Mouse (Mus musculus) hindbrain, embryonic 14.5 days (tissue): Measurements from ENCODE around the gene Dnah17. TPM values are rescaled to one million over a fixed set of nuclear protein-coding genes. Genes with fewer than 3 reads are reported as not detected.

Source experiments
- ATAC-seq: fragments of 200-750 bp; cut with Nextera tagmentation; 2 replicates; pipeline ENCODE4 v1.8.0; 2017; ENCODE audit warnings: moderate number of reproducible peaks, mild to moderate bottlenecking, moderate TSS enrichment, moderate library complexity; ENCODE audit not compliant: low FRiP score
- DNase-seq: peaks from one replicate; pipeline ENCODE4 v3.0.0-alpha.2; 2015; ENCODE audit warnings: low spot score
- H3K27ac ChIP-seq: fragments of 300-500 bp; sonication (generic); 2 replicates; pipeline ENCODE4 v1.5.1; 2014; ENCODE audit warnings: mild to moderate bottlenecking, moderate library complexity
- H3K27me3 ChIP-seq: fragments of 300-500 bp; sonication (generic); 2 replicates; pipeline ENCODE4 v1.6.1; 2014; ENCODE audit warnings: mild to moderate bottlenecking, low read length, mixed read lengths; ENCODE audit not compliant: control insufficient read depth, insufficient read depth
- H3K36me3 ChIP-seq: fragments of 300-500 bp; sonication (generic); replicated peaks from 2 replicates; pipeline ENCODE4 v1.6.1; 2014; ENCODE audit not compliant: control insufficient read depth, insufficient read depth
- H3K4me1 ChIP-seq: fragments of 300-500 bp; sonication (generic); replicated peaks from 2 replicates; pipeline ENCODE4 v1.6.1; 2014; ENCODE audit warnings: antibody characterized with exemption, low read length, mixed read lengths; ENCODE audit not compliant: control insufficient read depth, insufficient read depth
- H3K4me2 ChIP-seq: fragments of 300-500 bp; sonication (generic); replicated peaks from 2 replicates; pipeline ENCODE4 v1.6.1; 2014; ENCODE audit warnings: mild to moderate bottlenecking, moderate library complexity
- H3K4me3 ChIP-seq: fragments of 300-500 bp; sonication (generic); replicated peaks from 2 replicates; pipeline ENCODE4 v1.5.1; 2014; ENCODE audit warnings: mild to moderate bottlenecking, low read length
- H3K9ac ChIP-seq: fragments of 300-500 bp; sonication (generic); 2 replicates; pipeline ENCODE4 v1.6.1; 2014
- H3K9me3 ChIP-seq: fragments of 300-500 bp; sonication (generic); 2 replicates; pipeline ENCODE4 v1.6.1; 2016; ENCODE audit warnings: low read length; ENCODE audit not compliant: control insufficient read depth
- WGBS: fragments of 180-500 bp; shearing (Covaris S2); extraction: QIAGEN DNeasy Blood & Tissue Kit; methylation state at CpG from one replicate; pipeline ENCODE4 v1.1.7; 2014; 5-methylcytosine and 5-hydroxymethylcytosine counted together
- polyA plus RNA-seq: library from polyadenylated mRNA; unstranded; fragments of >200 nt; fragmentation: Nextera tagmentation; extraction: Ambion mirVana; gene quantifications from 2 replicates; pipeline ENCODE4 v1.2.1, GENCODE M21; 2014

Dnah17 gene
- polyA plus RNA-seq, 1 experiment from 2014 or later, result 0.15 TPM

- no peak overlapping the region for H3K4me3 ChIP-seq
- ATAC-seq (no peak), DNase-seq (no peak)
- H3K4me2 ChIP-seq, result no peak overlapping the region
- no peaks in the 10 kb centered on the region for H3K27me3 ChIP-seq
- H3K27ac ChIP-seq, result no peak overlapping the region
- no peaks in the 10 kb centered on the region for H3K9me3 ChIP-seq
- 87% methylated on average over 2 of the region's 2 CpGs for WGBS
- H3K4me1 ChIP-seq, result no peaks in the 10 kb centered on the region
- H3K9ac ChIP-seq, result no peak overlapping the region
- peaks cover 32% of the 10 kb centered on the region for H3K36me3 ChIP-seq
Measured at GRCm38 (mm10) chr11:118024111-118024510, 106.3 kb downstream of the Dnah17 start.

GRCm38 (mm10) chr11:118023475-118023874, 107.0 kb downstream of the Dnah17 start:
- H3K4me2 ChIP-seq, result no peak overlapping the region
- 92% methylated on average over 7 of the region's 7 CpGs for WGBS
- no peak overlapping the region for H3K9ac ChIP-seq
- H3K4me1 ChIP-seq, result no peaks in the 10 kb centered on the region
- no peak overlapping the region for H3K4me3 ChIP-seq
- no peak overlapping the region for H3K27ac ChIP-seq
- DNase-seq (no peak), ATAC-seq (no peak)
- no peaks in the 10 kb centered on the region for H3K27me3 ChIP-seq
- peaks cover 33% of the 10 kb centered on the region for H3K36me3 ChIP-seq
- no peaks in the 10 kb centered on the region for H3K9me3 ChIP-seq

GRCm38 (mm10) chr11:118021806-118022205, 108.6 kb downstream of the Dnah17 start:
- WGBS, result 53% methylated on average over 1 of the region's 1 CpGs
- Histone ChIP-seq H3K9ac (no peak overlapping the region), H3K9me3 (no peaks in the 10 kb centered on the region), H3K36me3 (peaks cover 41% of the 10 kb centered on the region), H3K27me3 (no peaks in the 10 kb centered on the region), H3K27ac (no peak overlapping the region), H3K4me1 (no peaks in the 10 kb centered on the region), H3K4me2 (no peak overlapping the region), H3K4me3 (no peak overlapping the region)
- no peak for ATAC-seq
- DNase-seq, result peak; percentile 75

- Histone ChIP-seq H3K36me3 (peaks cover 27% of the 10 kb centered on the region), H3K9ac (no peak overlapping the region), H3K27ac (no peak overlapping the region), H3K27me3 (no peaks in the 10 kb centered on the region), H3K4me1 (no peaks in the 10 kb centered on the region), H3K4me2 (no peak overlapping the region), H3K9me3 (no peaks in the 10 kb centered on the region), H3K4me3 (no peak overlapping the region)
- ATAC-seq, result no peak
- WGBS, result 94% methylated on average over 4 of the region's 4 CpGs
- DNase-seq, result no peak
Measured at GRCm38 (mm10) chr11:118018328-118018727, 112.1 kb downstream of the Dnah17 start.

GRCm38 (mm10) chr11:118015381-118016145, 114.9 kb downstream of the Dnah17 start:
- ATAC-seq (no peak), DNase-seq (no peak)
- Histone ChIP-seq H3K4me3 (no peak overlapping the region), H3K36me3 (peaks cover 21% of the 10 kb centered on the region), H3K4me1 (no peaks in the 10 kb centered on the region), H3K9me3 (no peaks in the 10 kb centered on the region), H3K27ac (no peak overlapping the region), H3K9ac (no peak overlapping the region), H3K4me2 (no peak overlapping the region), H3K27me3 (no peaks in the 10 kb centered on the region)
- 94% methylated on average over 8 of the region's 8 CpGs for WGBS

- Histone ChIP-seq H3K4me2 (no peak overlapping the region), H3K4me1 (peaks cover 5% of the 10 kb centered on the region; the same call in 1 of the 2 replicates), H3K27ac (no peak overlapping the region), H3K4me3 (no peak overlapping the region), H3K27me3 (no peaks in the 10 kb centered on the region), H3K36me3 (peaks cover 20% of the 10 kb centered on the region), H3K9ac (no peak overlapping the region), H3K9me3 (no peaks in the 10 kb centered on the region)
- 86% methylated on average over 12 of the region's 12 CpGs for WGBS
- ATAC-seq (no peak), DNase-seq (no peak)
Measured at GRCm38 (mm10) chr11:118014391-118014995, 115.9 kb downstream of the Dnah17 start.

- no peak for ATAC-seq
- DNase-seq, result no peak
- 73% methylated on average over 2 of the region's 2 CpGs for WGBS
- no peak overlapping the region for H3K9ac ChIP-seq
- no peaks in the 10 kb centered on the region for H3K27me3 ChIP-seq
- H3K4me1 ChIP-seq, result peaks cover 12% of the 10 kb centered on the region
- H3K4me2 ChIP-seq, result no peak overlapping the region
- peaks cover 14% of the 10 kb centered on the region for H3K36me3 ChIP-seq
- no peak overlapping the region for H3K4me3 ChIP-seq
- no peaks in the 10 kb centered on the region for H3K9me3 ChIP-seq
- H3K27ac ChIP-seq, result no peak overlapping the region
Measured at GRCm38 (mm10) chr11:118013339-118013738, 117.1 kb downstream of the Dnah17 start.

- Histone ChIP-seq H3K4me3 (no peak overlapping the region), H3K27ac (no peak overlapping the region), H3K9me3 (no peaks in the 10 kb centered on the region), H3K27me3 (no peaks in the 10 kb centered on the region), H3K9ac (no peak overlapping the region), H3K4me1 (peaks cover 12% of the 10 kb centered on the region), H3K36me3 (peaks cover 12% of the 10 kb centered on the region), H3K4me2 (no peak overlapping the region)
- 78% methylated on average over 1 of the region's 1 CpGs for WGBS
- DNase-seq (no peak), ATAC-seq (no peak)
Measured at GRCm38 (mm10) chr11:118012595-118012994, 117.8 kb downstream of the Dnah17 start.

- DNase-seq (no peak), ATAC-seq (no peak)
- peaks cover 12% of the 10 kb centered on the region for H3K4me1 ChIP-seq
- H3K9me3 ChIP-seq, result no peaks in the 10 kb centered on the region
- no peak overlapping the region for H3K4me2 ChIP-seq
- H3K4me3 ChIP-seq, result no peak overlapping the region
- H3K36me3 ChIP-seq, result peaks cover 28% of the 10 kb centered on the region
- H3K9ac ChIP-seq, result no peak overlapping the region
- 49% methylated on average over 4 of the region's 4 CpGs for WGBS
- no peak overlapping the region for H3K27ac ChIP-seq
- H3K27me3 ChIP-seq, result no peaks in the 10 kb centered on the region
Measured at GRCm38 (mm10) chr11:118009865-118010571, 120.4 kb downstream of the Dnah17 start.
